In genomic region chr1:182520091-182520937, GRCm38 (mm10) we compare ENCODE assay signal across 1 mouse cellular context.
TF ChIP-seq lines count a peak whose summit lies in the region.

No protein-coding gene starts in this region.

TF ChIP-seq in MEL, 35 proteins besides CTCF, POLR2A, EP300 and RAD21 (continued from another document):
- TF ChIP-seq MEF2A (IDR thresholded peaks at IDR 0.05; ENCODE audit: extremely low read depth, insufficient replicate concordance, low read depth, low read length, poor library complexity, severe bottlenecking) (no peak), SIN3A (IDR thresholded peaks at IDR 0.05; ENCODE audit: low read length) (peak; percentile 32; the same call in 1 of the 2 replicates), ETS1 (IDR thresholded peaks at IDR 0.05; ENCODE audit: low read depth, low read length) (no peak), E2F4 (IDR thresholded peaks at IDR 0.05; ENCODE audit: borderline replicate concordance, low read depth, low read length) (no peak), KAT2A (conservative IDR thresholded peaks at IDR 0.05; ENCODE audit: low read depth, low read length) (no peak), CHD2 (IDR thresholded peaks at IDR 0.05; ENCODE audit: low read length) (no peak), NELFE (IDR thresholded peaks at IDR 0.05; ENCODE audit: low read depth, low read length) (peak; percentile 59; the same call in 1 of the 2 replicates), TBP (IDR thresholded peaks at IDR 0.05; ENCODE audit: low read depth, low read length) (peak; percentile 51; the same call in 1 of the 2 replicates), ELF1 (IDR thresholded peaks at IDR 0.05; ENCODE audit: low read depth, low read length) (peak; percentile 83)
TF ChIP-seq in MEL: peak in this region for 7.
